ENCODE assay signal across 16 mouse cellular contexts in the genomic region with DNA sequence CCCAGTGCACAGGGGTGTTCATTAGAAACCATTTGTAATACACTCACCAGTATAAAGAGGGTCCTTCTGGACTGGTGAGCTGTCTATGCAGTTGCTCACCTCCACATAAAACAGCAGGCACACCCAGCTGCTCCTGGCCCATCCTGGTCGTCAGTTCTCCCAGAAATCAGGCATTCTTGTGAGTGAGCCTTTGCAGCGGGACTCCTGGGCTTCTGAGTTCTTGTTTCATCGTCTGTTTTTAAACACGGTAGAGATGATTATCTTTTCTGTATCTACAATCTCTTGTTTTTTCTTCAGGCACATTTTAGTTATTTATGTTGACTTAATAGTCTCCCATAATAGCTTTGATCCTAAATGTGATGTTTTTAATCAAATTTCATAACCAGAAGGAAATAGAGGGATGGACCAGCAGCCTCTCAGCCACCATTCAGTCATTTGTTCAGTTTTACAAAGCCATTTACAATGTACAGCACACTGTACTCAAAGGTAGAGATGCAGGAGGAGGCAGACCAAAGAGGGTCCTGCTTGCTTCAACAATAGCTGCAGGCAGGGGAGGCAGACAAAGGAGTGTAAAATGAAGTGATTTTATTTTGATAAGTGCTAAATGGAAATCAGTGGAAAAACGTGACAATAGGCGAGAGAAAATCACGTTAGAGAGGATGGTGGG. TPM values are rescaled to one million over a fixed set of nuclear protein-coding genes. Genes with fewer than 3 reads are reported as not detected.
DNase-seq lines count a peak whose midpoint lies in the region; ATAC-seq and TF ChIP-seq lines count a peak whose summit lies in the region.
"Had no signal": no experiment of that assay in that cellular context is flagged by ENCODE, and none has a peak within 500 bp of the region (broad histone marks: within the 10 kb centered on the region; RNA-seq: fewer than 3 reads in every experiment).

No protein-coding gene starts in this region.

- H3K9ac ChIP-seq in hindbrain, embryonic 15.5 days: peak overlapping the region; percentile 55
- H3K9ac ChIP-seq in midbrain, embryonic 15.5 days: peak overlapping the region; percentile 33
- H3K9ac ChIP-seq: lung, embryonic 14.5 days had no signal

- H3K9me3 ChIP-seq in forebrain, embryonic 10.5 days: no peaks in the 10 kb centered on the region
- H3K9me3 ChIP-seq in hindbrain, embryonic 15.5 days: no peaks in the 10 kb centered on the region
- no peaks in the 10 kb centered on the region for H3K9me3 ChIP-seq in midbrain, embryonic 15.5 days

- H3K36me3 ChIP-seq in forebrain, embryonic 10.5 days (replicated peaks): no peaks in the 10 kb centered on the region
- H3K36me3 ChIP-seq in hindbrain, embryonic 15.5 days: no peaks in the 10 kb centered on the region
- H3K36me3 ChIP-seq in midbrain, embryonic 15.5 days (replicated peaks): no peaks in the 10 kb centered on the region

- H3K4me1 ChIP-seq in forebrain, embryonic 10.5 days: peaks cover 21% of the 10 kb centered on the region
- peaks cover 20% of the 10 kb centered on the region for H3K4me1 ChIP-seq in hindbrain, embryonic 15.5 days (replicated peaks)
- H3K4me1 ChIP-seq in midbrain, embryonic 15.5 days: peaks cover 22% of the 10 kb centered on the region

- peak; percentile 58 for DNase-seq in brain, embryonic 14.5 days (ENCODE audit: low read depth)
- no peak for DNase-seq in forebrain, embryonic 10.5 days (ENCODE audit: extremely low spot score, low spot score)
- no peak for DNase-seq in urinary bladder, postnatal 4 days (ENCODE audit: low spot score in 2 of 2)
- no peak for DNase-seq in MN1 (ENCODE audit: low spot score)
- no peak for DNase-seq in cerebellum, postnatal 4 days (ENCODE audit: low spot score in 2 of 2)
- DNase-seq: adrenal gland, adult 2 months; cerebellum, adult 8-10 months; kidney, adult 8-10 months; kidney, postnatal 4 days; lung, embryonic 14.5 days; thymus, adult 2 months had no signal

- no peak for TF ChIP-seq CTCF in brain, embryonic 14.5 days (IDR thresholded peaks at IDR 0.05; ENCODE audit: borderline replicate concordance, extremely low read depth, insufficient read depth, insufficient read length)

- H3K4me3 ChIP-seq in forebrain, embryonic 10.5 days: no peak overlapping the region
- H3K4me3 ChIP-seq in hindbrain, embryonic 15.5 days: 0 out of 2 replicates have a peak overlapping the region, but pooled peaks have one; percentile 25
- peak overlapping the region; percentile 29 for H3K4me3 ChIP-seq in midbrain, embryonic 15.5 days
- H3K4me3 ChIP-seq: erythroblast, embryonic 14.5 days; myocyte had no signal

- peak overlapping the region; percentile 75; the same call in 1 of the 2 replicates for H3K27ac ChIP-seq in forebrain, embryonic 10.5 days
- H3K27ac ChIP-seq in hindbrain, embryonic 15.5 days (replicated peaks): peak overlapping the region; percentile 87
- H3K27ac ChIP-seq in midbrain, embryonic 15.5 days: peak overlapping the region; percentile 91

- peak overlapping the region; percentile 56 for H3K4me2 ChIP-seq in hindbrain, embryonic 15.5 days
- peak overlapping the region; percentile 50 for H3K4me2 ChIP-seq in midbrain, embryonic 15.5 days
- H3K4me2 ChIP-seq: lung, embryonic 14.5 days had no signal

- 72% methylated on average over 7 of the region's 7 CpGs for WGBS in forebrain, embryonic 10.5 days
- 44% methylated on average over 7 of the region's 7 CpGs for WGBS in hindbrain, embryonic 15.5 days
- WGBS in midbrain, embryonic 15.5 days: 31% methylated on average over 7 of the region's 7 CpGs

- ATAC-seq in hindbrain, embryonic 15.5 days (ENCODE audit: low FRiP score, low read depth): peak; percentile 54; the same call in 1 of the 2 replicates
- ATAC-seq in midbrain, embryonic 15.5 days (replicated peaks): peak; percentile 69

- no peaks in the 10 kb centered on the region for H3K27me3 ChIP-seq in forebrain, embryonic 10.5 days (ENCODE audit: poor library complexity, severe bottlenecking)
- H3K27me3 ChIP-seq in hindbrain, embryonic 15.5 days: no peaks in the 10 kb centered on the region
- H3K27me3 ChIP-seq in midbrain, embryonic 15.5 days (replicated peaks): no peaks in the 10 kb centered on the region

- TF ChIP-seq POLR2A in brain, embryonic 14.5 days (IDR thresholded peaks at IDR 0.05; ENCODE audit: borderline replicate concordance, extremely low read depth, insufficient read depth, insufficient read length, poor library complexity, severe bottlenecking): no peak

RNA-seq across cellular contexts. Expression of a gene that starts 35.9 kb away (rescaled TPM):
- 0.23 and 0.31 TPM in 2 replicates for polyA plus RNA-seq in brain, embryonic 14.5 days (2012; rRNA removed)
- 0.14 and 0.22 TPM in 2 replicates for polyA plus RNA-seq in forebrain, embryonic 10.5 days (2016; fragmentation: Nextera tagmentation; extraction: Ambion mirVana)
- 0.30 and 0.31 TPM in 2 replicates for polyA plus RNA-seq in hindbrain, embryonic 15.5 days (2015; fragmentation: Nextera tagmentation; extraction: Ambion mirVana)
- polyA plus RNA-seq in midbrain, embryonic 15.5 days (2015; fragmentation: Nextera tagmentation; extraction: Ambion mirVana): 0.08 and 0.37 TPM in 2 replicates
- polyA plus RNA-seq: C2C12; erythroblast, embryonic 14.5 days had no signal
